Mouse (Mus musculus): ENCODE data around the gene Zbtb8os.
"Not testable (repeated sequence)": the region's sequence is repeated elsewhere in the genome, so short reads cannot be mapped to it uniquely, and the experiment has no call there.

Zbtb8os gene

GRCm38 (mm10) chr4:129332846-129333245 lies 2.6 kb upstream of the Zbtb8os start:
- no peak for DNase-seq (ENCODE audit: low spot score in 2 of 2)

- no peak for DNase-seq (ENCODE audit: low spot score in 2 of 2)
These were observed 749 bp upstream of the Zbtb8os start for GRCm38 (mm10) chr4:129334677-129335215.

GRCm38 (mm10) chr4:129336291-129336690 lies 796 bp downstream of the Zbtb8os start:
- no peak for DNase-seq (ENCODE audit: low spot score in 2 of 2)

GRCm38 (mm10) chr4:129339743-129340142 lies 4.2 kb downstream of the Zbtb8os start:
- no peak for DNase-seq (ENCODE audit: low spot score in 2 of 2)

GRCm38 (mm10) chr4:129341888-129342287 lies 6.4 kb downstream of the Zbtb8os start:
- no peak for DNase-seq (ENCODE audit: low spot score in 2 of 2)

GRCm38 (mm10) chr4:129342705-129343104 lies 7.2 kb downstream of the Zbtb8os start:
- DNase-seq (ENCODE audit: low spot score in 2 of 2), result no peak

- peak; percentile 48 to 50 for DNase-seq (ENCODE audit: low spot score in 2 of 2)
These were observed 11.1 kb downstream of the Zbtb8os start for GRCm38 (mm10) chr4:129346481-129347154.

GRCm38 (mm10) chr4:129350644-129351043 lies 15.1 kb downstream of the Zbtb8os start:
- DNase-seq (ENCODE audit: low spot score in 2 of 2), result peak; percentile 72 to 74

- DNase-seq (ENCODE audit: low spot score in 2 of 2), result peak; percentile 46 to 63
These were observed 15.6 kb downstream of the Zbtb8os start for GRCm38 (mm10) chr4:129351111-129351510.

- DNase-seq (ENCODE audit: low spot score in 2 of 2), result no peak
These were observed 17.7 kb downstream of the Zbtb8os start for GRCm38 (mm10) chr4:129353176-129353575.

GRCm38 (mm10) chr4:129354236-129354635 lies 18.7 kb downstream of the Zbtb8os start:
- peak; percentile 15 for DNase-seq (ENCODE audit: low spot score in 2 of 2)

GRCm38 (mm10) chr4:129357613-129358163 lies 22.2 kb downstream of the Zbtb8os start:
- DNase-seq (ENCODE audit: low spot score in 2 of 2), result no peak

GRCm38 (mm10) chr4:129362238-129362637 lies 26.7 kb downstream of the Zbtb8os start:
- not testable (repeated sequence) for DNase-seq (ENCODE audit: low spot score in 2 of 2)

GRCm38 (mm10) chr4:129362771-129363170 lies 27.3 kb downstream of the Zbtb8os start:
- no peak for DNase-seq (ENCODE audit: low spot score in 2 of 2)

GRCm38 (mm10) chr4:129363463-129363862 lies 28.0 kb downstream of the Zbtb8os start:
- no peak for DNase-seq (ENCODE audit: low spot score in 2 of 2)

- DNase-seq (ENCODE audit: low spot score in 2 of 2), result no peak
These were observed 28.9 kb downstream of the Zbtb8os start for GRCm38 (mm10) chr4:129364379-129364778.

- no peak for DNase-seq (ENCODE audit: low spot score in 2 of 2)
These were observed 29.7 kb downstream of the Zbtb8os start for GRCm38 (mm10) chr4:129365224-129365623.

- no peak for DNase-seq (ENCODE audit: low spot score in 2 of 2)
These were observed 35.9 kb downstream of the Zbtb8os start for GRCm38 (mm10) chr4:129371391-129371790.

- no peak for DNase-seq (ENCODE audit: low spot score in 2 of 2)
These were observed 37.9 kb downstream of the Zbtb8os start for GRCm38 (mm10) chr4:129373202-129373976.

GRCm38 (mm10) chr4:129374219-129374755 lies 38.8 kb downstream of the Zbtb8os start:
- no peak for DNase-seq (ENCODE audit: low spot score in 2 of 2)

- DNase-seq (ENCODE audit: low spot score in 2 of 2), result no peak
These were observed 39.5 kb downstream of the Zbtb8os start for GRCm38 (mm10) chr4:129375000-129375399.

- no peak for DNase-seq (ENCODE audit: low spot score in 2 of 2)
These were observed 40.3 kb downstream of the Zbtb8os start for GRCm38 (mm10) chr4:129375821-129376220.

Measured in right cerebral cortex, adult 2 months (tissue).